Mouse (Mus musculus) hindbrain, embryonic 11.5 days (tissue): Measurements from ENCODE around the gene Washc4. TPM values are rescaled to one million over a fixed set of nuclear protein-coding genes. Genes with fewer than 3 reads are reported as not detected.
A peak's percentile ranks its signal among the peaks of the same experiment; 100 is the strongest.
"Not testable (repeated sequence)": the region's sequence is repeated elsewhere in the genome, so short reads cannot be mapped to it uniquely, and the experiment has no call there.

ENCODE experiments used
- ATAC-seq: fragments of 200-750 bp; cut with Nextera tagmentation; 2 replicates; pipeline ENCODE4 v1.8.0; 2017; ENCODE audit warnings: mild to moderate bottlenecking, moderate TSS enrichment, moderate library complexity; ENCODE audit not compliant: low FRiP score
- DNase-seq: peaks from one replicate; pipeline ENCODE4 v3.0.0-alpha.2; 2015; ENCODE audit warnings: low spot score
- H3K27ac ChIP-seq: fragments of 300-500 bp; sonication (generic); 2 replicates; pipeline ENCODE4 v1.5.1; 2014; ENCODE audit warnings: mild to moderate bottlenecking, low read depth, low read length
- H3K27me3 ChIP-seq: fragments of 300-500 bp; sonication (generic); 2 replicates; pipeline ENCODE4 v1.6.1; 2014; ENCODE audit warnings: mild to moderate bottlenecking, low read length, moderate library complexity, mixed read lengths; ENCODE audit not compliant: control insufficient read depth, insufficient read depth
- H3K36me3 ChIP-seq: fragments of 300-500 bp; sonication (generic); 2 replicates; pipeline ENCODE4 v1.6.1; 2014; ENCODE audit warnings: mild to moderate bottlenecking, low read length, moderate library complexity, mixed read lengths; ENCODE audit not compliant: control insufficient read depth, insufficient read depth
- H3K4me1 ChIP-seq: fragments of 300-500 bp; sonication (generic); replicated peaks from 2 replicates; pipeline ENCODE4 v1.6.1; 2014; ENCODE audit warnings: low read length, mixed read lengths; ENCODE audit not compliant: control insufficient read depth, insufficient read depth
- H3K4me2 ChIP-seq: fragments of 300-500 bp; sonication (generic); replicated peaks from 2 replicates; pipeline ENCODE4 v1.6.1; 2014; ENCODE audit warnings: mild to moderate bottlenecking, low read depth, low read length
- H3K4me3 ChIP-seq: fragments of 300-500 bp; sonication (generic); 2 replicates; pipeline ENCODE4 v1.5.1; 2014; ENCODE audit warnings: low read depth, low read length
- H3K9ac ChIP-seq: fragments of 300-500 bp; sonication (generic); 2 replicates; pipeline ENCODE4 v1.6.1; 2014; ENCODE audit warnings: low read depth, low read length
- H3K9me3 ChIP-seq: fragments of 300-500 bp; sonication (generic); 2 replicates; pipeline ENCODE4 v1.6.1; 2016; ENCODE audit warnings: low read length; ENCODE audit not compliant: control insufficient read depth
- WGBS: fragments of 180-500 bp; shearing (Covaris S2); extraction: QIAGEN DNeasy Blood & Tissue Kit; methylation state at CpG from one replicate; pipeline ENCODE4 v1.1.7; 2014; 5-methylcytosine and 5-hydroxymethylcytosine counted together
- polyA plus RNA-seq: library from polyadenylated mRNA; unstranded; fragments of >200 nt; fragmentation: Nextera tagmentation; extraction: Ambion mirVana; gene quantifications from 2 replicates; pipeline ENCODE4 v1.2.1, GENCODE M21; 2014

The Washc4 gene
- 40.5 and 40.7 TPM in 2 replicates for polyA plus RNA-seq

DNA sequence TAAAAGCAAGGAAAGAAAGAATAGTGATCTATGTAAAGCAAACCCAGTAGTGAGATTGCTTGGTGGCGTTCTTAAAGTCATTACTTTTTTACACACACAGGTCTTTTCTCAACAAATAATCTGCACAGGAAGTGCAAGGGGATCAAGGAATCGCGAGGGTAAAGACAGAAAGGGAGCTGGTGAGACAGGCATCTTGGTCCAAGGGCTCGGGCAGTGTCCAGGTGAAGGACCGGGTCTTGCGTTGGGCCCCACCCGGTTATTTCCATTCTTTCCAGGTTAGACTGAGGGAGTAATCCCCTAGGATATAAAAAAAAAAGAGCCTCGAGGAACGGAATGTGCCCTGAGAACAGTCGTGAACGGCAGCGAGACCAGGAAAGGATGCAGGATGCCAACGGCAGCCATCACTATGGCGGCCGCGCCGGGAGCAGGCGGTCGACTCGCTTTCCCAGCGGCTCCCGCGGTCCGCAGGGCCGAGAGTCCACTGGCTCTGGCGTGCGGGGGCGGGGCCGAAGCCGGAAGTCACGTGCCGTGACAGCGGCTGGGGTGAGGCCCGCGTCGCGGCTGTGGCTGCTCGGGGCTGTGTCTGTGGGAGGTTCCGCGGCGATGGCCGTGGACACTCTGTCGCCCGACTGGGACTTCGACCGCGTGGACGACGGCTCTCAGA is at the start of gene Washc4:
Gene Washc4, plus strand, starts transcription at position 314 of the 664 bp plus-strand sequence.
- peak; percentile 95 for DNase-seq
- WGBS, result 2% methylated on average over 49 of the region's 49 CpGs
- Histone ChIP-seq H3K27me3 (no peaks in the 10 kb centered on the region), H3K4me3 (peak within 1 kb of the TSS; percentile 92), H3K4me2 (peak within 1 kb of the TSS; percentile 56), H3K36me3 (no peaks in the 10 kb centered on the region), H3K27ac (peak within 1 kb of the TSS; percentile 74), H3K9me3 (no peaks in the 10 kb centered on the region), H3K9ac (peak within 1 kb of the TSS; percentile 94), H3K4me1 (no peaks in the 10 kb centered on the region)
- peak; percentile 100 for ATAC-seq

DNA sequence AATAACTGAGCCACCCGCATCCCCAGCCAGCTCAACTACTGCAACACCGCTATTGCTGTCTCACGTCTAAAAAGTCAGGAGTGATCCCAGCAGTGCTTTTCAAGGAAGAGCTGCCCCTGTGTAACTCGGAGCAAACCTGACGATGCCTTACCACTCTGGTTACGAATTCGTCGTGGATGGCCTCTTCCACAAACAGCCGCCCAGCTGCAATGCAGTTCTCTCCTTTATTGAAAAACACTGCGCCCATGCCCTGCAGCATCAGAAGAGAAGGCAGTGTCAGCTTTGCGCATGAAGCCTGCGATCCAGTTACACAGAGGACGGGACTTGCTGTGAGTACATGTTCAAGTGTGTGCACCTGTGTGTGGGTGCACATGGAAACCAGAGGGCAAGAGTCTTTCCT is 46.2 kb upstream of the Washc4 start:
- Histone ChIP-seq H3K9me3 (no peaks in the 10 kb centered on the region), H3K4me2 (no peak overlapping the region), H3K4me1 (no peaks in the 10 kb centered on the region), H3K9ac (no peak overlapping the region), H3K36me3 (no peaks in the 10 kb centered on the region), H3K27me3 (no peaks in the 10 kb centered on the region), H3K4me3 (no peak overlapping the region), H3K27ac (no peak overlapping the region)
- DNase-seq (no peak), ATAC-seq (no peak)
- WGBS, result 91% methylated on average over 13 of the region's 13 CpGs

DNA sequence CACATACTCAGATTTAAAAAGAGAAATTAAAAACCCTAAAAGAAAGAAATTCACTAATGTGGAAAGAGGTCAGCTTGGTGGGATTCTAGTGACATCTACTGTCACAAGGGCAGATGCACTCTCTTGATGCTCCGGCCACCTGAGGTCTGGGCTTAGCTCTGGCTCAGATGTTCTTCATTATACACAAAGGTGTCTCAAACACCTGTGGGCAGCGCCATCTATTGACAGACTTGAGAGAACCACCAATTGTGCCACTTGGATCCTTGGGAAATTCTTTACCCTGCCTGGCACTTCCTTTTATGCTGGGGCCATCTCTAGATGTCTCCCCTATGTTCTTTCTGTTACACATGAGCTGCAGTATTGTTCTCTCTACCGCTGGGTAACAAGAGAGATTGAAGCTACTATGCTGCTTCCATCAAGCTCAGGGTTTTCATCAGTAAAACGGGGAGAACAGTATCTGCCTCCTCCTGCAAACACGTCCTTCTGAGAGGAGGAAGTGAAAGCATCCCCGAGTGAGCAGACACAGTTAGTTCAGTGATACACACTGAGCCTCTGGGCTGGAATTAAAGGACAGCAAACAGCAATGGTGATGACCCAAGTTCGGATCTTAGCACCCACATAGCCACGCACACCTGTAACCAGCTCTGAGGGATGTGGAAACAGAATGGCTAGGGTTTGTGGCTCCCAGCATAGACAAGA is 34.4 kb upstream of the Washc4 start:
- Histone ChIP-seq H3K4me2 (no peak overlapping the region), H3K27me3 (no peaks in the 10 kb centered on the region), H3K9ac (no peak overlapping the region), H3K27ac (no peak overlapping the region), H3K9me3 (no peaks in the 10 kb centered on the region), H3K4me3 (no peak overlapping the region), H3K4me1 (no peaks in the 10 kb centered on the region), H3K36me3 (no peaks in the 10 kb centered on the region)
- ATAC-seq (no peak), DNase-seq (no peak)
- 64% methylated on average over 8 of the region's 8 CpGs for WGBS

DNA sequence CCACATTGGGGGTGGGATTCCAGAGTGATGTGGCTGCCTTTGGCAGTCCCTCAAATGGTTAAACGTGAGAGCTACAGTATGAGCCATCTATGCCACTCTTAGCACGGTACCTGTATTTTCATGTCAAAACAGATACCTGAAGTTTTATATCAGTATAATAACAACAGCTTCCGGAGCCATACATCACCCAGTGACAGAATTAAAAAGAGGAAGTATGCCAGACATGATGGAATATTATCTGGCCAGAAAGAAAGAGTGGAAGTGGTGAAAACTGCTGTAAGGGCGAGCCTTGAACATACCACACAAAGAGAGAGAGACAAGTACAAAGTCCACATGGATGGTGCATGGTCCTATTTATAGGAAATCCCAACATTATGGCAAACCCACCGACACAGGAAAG is 32.2 kb upstream of the Washc4 start:
- Histone ChIP-seq H3K27me3 (no peaks in the 10 kb centered on the region), H3K4me1 (no peaks in the 10 kb centered on the region), H3K9ac (no peak overlapping the region), H3K9me3 (no peaks in the 10 kb centered on the region), H3K27ac (no peak overlapping the region), H3K4me2 (no peak overlapping the region), H3K36me3 (no peaks in the 10 kb centered on the region), H3K4me3 (no peak overlapping the region)
- 83% methylated on average over 5 of the region's 5 CpGs for WGBS
- no peak for ATAC-seq
- no peak for DNase-seq

DNA sequence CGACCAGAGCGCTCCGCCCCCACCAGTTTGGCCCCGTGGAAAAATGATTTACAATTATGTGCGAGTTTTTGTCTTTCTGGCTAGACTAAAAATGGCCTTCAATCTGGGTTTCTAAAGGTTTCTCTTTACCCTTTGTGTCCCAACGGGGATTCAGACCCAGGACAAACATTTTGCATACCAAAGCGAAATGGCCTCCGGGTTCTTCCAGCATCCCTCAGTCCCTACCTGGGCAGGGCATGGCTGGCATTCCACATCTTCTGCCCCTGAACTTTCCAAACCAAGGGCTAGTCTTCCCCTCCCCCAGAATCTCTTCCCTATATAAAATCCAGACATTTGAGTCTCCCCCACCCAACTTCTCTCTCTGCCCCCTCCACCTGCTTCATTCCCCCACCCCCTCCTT is 29.8 kb upstream of the Washc4 start:
- ATAC-seq (no peak), DNase-seq (no peak)
- H3K36me3 ChIP-seq, result no peaks in the 10 kb centered on the region
- no peak overlapping the region for H3K4me2 ChIP-seq
- no peaks in the 10 kb centered on the region for H3K27me3 ChIP-seq
- H3K4me3 ChIP-seq, result no peak overlapping the region
- WGBS, result 85% methylated on average over 8 of the region's 8 CpGs
- no peak overlapping the region for H3K9ac ChIP-seq
- no peaks in the 10 kb centered on the region for H3K4me1 ChIP-seq
- H3K9me3 ChIP-seq, result no peaks in the 10 kb centered on the region
- no peak overlapping the region for H3K27ac ChIP-seq

DNA sequence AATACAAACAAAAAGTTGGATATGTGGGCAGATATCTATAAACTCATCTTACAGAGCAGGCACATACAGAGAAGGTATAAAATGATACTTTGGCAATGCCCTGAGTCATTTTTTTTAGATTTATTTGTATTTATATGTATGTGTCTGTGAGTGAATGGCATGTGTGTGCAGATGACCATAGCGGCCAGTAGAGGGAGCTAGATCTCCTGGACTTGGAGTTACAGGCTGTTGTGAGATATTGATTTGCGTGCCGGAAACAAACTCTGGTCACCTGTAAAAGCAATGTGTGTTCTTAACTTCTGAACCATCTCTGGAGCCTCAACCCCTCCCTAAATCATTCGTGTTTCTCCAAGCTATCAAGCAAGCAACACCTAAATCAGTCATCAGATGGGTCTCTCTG is 22.6 kb upstream of the Washc4 start:
- H3K4me2 ChIP-seq, result no peak overlapping the region
- H3K36me3 ChIP-seq, result no peaks in the 10 kb centered on the region
- no peak overlapping the region for H3K4me3 ChIP-seq
- ATAC-seq, result no peak
- H3K27me3 ChIP-seq, result no peaks in the 10 kb centered on the region
- no peaks in the 10 kb centered on the region for H3K4me1 ChIP-seq
- DNase-seq, result peak; percentile 6
- no peak overlapping the region for H3K9ac ChIP-seq
- no peak overlapping the region for H3K27ac ChIP-seq
- WGBS, result 80% methylated on average over 4 of the region's 4 CpGs
- no peaks in the 10 kb centered on the region for H3K9me3 ChIP-seq

DNA sequence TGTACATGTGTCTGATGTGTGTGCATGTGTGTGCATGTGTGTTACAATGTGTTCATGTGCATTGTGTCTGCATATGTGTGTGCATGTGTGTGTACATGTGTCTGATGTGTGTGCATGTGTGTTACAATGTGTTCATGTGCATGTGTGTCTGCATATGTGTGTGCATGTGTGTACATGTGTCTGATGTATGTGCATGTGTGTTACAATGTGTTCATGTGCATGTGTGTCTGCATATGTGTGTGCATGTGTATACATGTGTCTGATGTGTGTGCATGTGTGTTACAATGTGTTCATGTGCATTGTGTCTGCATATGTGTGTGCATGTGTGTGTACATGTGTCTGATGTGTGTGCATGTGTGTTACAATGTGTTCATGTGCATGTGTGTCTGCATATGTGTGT is 19.3 kb upstream of the Washc4 start:
- not testable (repeated sequence) for H3K4me1 ChIP-seq, H3K27me3 ChIP-seq, H3K4me2 ChIP-seq, H3K9me3 ChIP-seq, H3K36me3 ChIP-seq, H3K9ac ChIP-seq, H3K4me3 ChIP-seq, ATAC-seq, DNase-seq, H3K27ac ChIP-seq

DNA sequence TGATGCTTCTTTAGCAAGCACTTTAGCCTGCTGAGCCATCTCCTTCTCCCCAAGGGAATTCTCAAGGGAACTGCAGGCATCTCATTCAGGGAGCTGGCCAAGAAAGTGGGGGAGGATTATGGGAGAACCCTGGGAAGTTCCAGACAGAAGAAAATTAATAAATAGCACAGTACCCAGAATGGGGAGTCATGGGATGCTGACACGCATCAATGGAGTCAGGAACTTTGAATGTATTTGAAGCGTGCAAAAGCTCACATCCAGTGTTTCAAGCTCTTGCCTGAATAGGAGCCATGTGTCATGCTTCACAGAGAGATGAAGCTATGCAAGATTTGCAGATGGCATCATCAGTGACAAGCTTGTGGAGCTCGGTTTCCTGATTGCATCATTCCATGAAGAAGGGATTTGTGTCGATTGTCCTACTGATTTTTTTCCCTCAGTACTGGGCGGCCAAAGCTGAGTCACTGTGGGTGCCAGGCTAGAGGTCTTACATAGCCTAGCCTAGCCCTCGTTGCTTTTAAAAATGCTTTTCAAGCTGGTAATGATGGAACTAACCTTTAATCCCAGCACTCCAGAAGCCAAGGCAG is 13.1 kb upstream of the Washc4 start:
- Histone ChIP-seq H3K4me1 (no peaks in the 10 kb centered on the region), H3K27me3 (peaks cover 2% of the 10 kb centered on the region; the same call in 1 of the 2 replicates), H3K4me3 (no peak overlapping the region), H3K36me3 (no peaks in the 10 kb centered on the region), H3K4me2 (no peak overlapping the region), H3K9ac (no peak overlapping the region), H3K27ac (no peak overlapping the region), H3K9me3 (no peaks in the 10 kb centered on the region; the same call in 1 of the 2 replicates)
- 87% methylated on average over 6 of the region's 6 CpGs for WGBS
- DNase-seq (no peak), ATAC-seq (no peak)
